Mouse (Mus musculus) myocyte (in vitro differentiated cells): Measurements from ENCODE around the gene Uqcrc1. TPM values are rescaled to one million over a fixed set of nuclear protein-coding genes. Genes with fewer than 3 reads are reported as not detected.

Experiments
- H3K27me3 ChIP-seq: one replicate; pipeline ENCODE4 v1.6.1; 2011; ENCODE audit not compliant: control insufficient read depth, insufficient read depth, insufficient read length
- H3K36me3 ChIP-seq: one replicate; pipeline ENCODE4 v1.6.1; 2011; ENCODE audit not compliant: control insufficient read depth, insufficient read depth
- H3K4me2 ChIP-seq: one replicate; pipeline ENCODE4 v1.6.1; 2011; ENCODE audit warnings: low read depth, control low read depth
- H3K4me3 ChIP-seq: one replicate; pipeline ENCODE4 v1.5.1; 2011; ENCODE audit warnings: mild to moderate bottlenecking, control low read depth, moderate library complexity
- H3K79me2 ChIP-seq: one replicate; pipeline ENCODE4 v1.6.1; 2011; ENCODE audit not compliant: control insufficient read depth, insufficient read depth
- H3ac ChIP-seq: one replicate; pipeline ENCODE4 v1.6.1; 2011; ENCODE audit not compliant: control insufficient read depth, insufficient read length
- CEBPB ChIP-seq: IDR thresholded peaks from 2 replicates; pipeline ENCODE4 v1.6.1; 2011; ENCODE audit warnings: mild to moderate bottlenecking, moderate library complexity; ENCODE audit not compliant: poor library complexity, insufficient read depth, severe bottlenecking
- E2F4 ChIP-seq: IDR thresholded peaks from one replicate; pipeline ENCODE4 v1.6.1; 2011; ENCODE audit warnings: mild to moderate bottlenecking, control low read depth, moderate library complexity; ENCODE audit not compliant: insufficient read depth
- MAX ChIP-seq: IDR thresholded peaks from one replicate; pipeline ENCODE4 v1.6.1; 2011; ENCODE audit warnings: low read depth, mild to moderate bottlenecking, control low read depth
- MYOD1 ChIP-seq, 3 experiments: IDR thresholded peaks; one replicate each; pipeline ENCODE4 v1.6.1; 2011; ENCODE audit warnings: control low read depth in 2 of 3, low read depth in 2 of 3, mild to moderate bottlenecking in 2 of 3, moderate library complexity in 1 of 3; ENCODE audit not compliant: insufficient read length in 2 of 3, control insufficient read depth in 1 of 3
- MYOG ChIP-seq, 3 experiments: IDR thresholded peaks; one replicate each; pipeline ENCODE4 v1.6.1; 2011; ENCODE audit warnings: control low read depth in 2 of 3, low read depth in 2 of 3, mild to moderate bottlenecking in 2 of 3; ENCODE audit not compliant: insufficient read length in 2 of 3, control insufficient read depth in 1 of 3, insufficient read depth in 1 of 3
- POLR2A ChIP-seq: IDR thresholded peaks from one replicate; pipeline ENCODE4 v1.6.1; 2011; ENCODE audit warnings: low read depth, mild to moderate bottlenecking, control low read depth, moderate library complexity; ENCODE audit not compliant: insufficient read length
- POLR2AphosphoS2 ChIP-seq: IDR thresholded peaks from one replicate; pipeline ENCODE4 v1.6.1; 2011; ENCODE audit warnings: low read depth, control low read depth; ENCODE audit not compliant: insufficient read length
- REST ChIP-seq: IDR thresholded peaks from one replicate; pipeline ENCODE4 v1.6.1; 2011; ENCODE audit warnings: mild to moderate bottlenecking, control low read depth, moderate library complexity; ENCODE audit not compliant: insufficient read depth, insufficient read length
- SRF ChIP-seq: IDR thresholded peaks from one replicate; pipeline ENCODE4 v1.6.1; 2011; ENCODE audit warnings: low read depth; ENCODE audit not compliant: control insufficient read depth, insufficient read length
- TCF12 ChIP-seq: IDR thresholded peaks from one replicate; pipeline ENCODE4 v1.6.1; 2011; ENCODE audit warnings: mild to moderate bottlenecking, control low read depth; ENCODE audit not compliant: poor library complexity, insufficient read depth, severe bottlenecking
- TCF3 ChIP-seq: IDR thresholded peaks from one replicate; pipeline ENCODE4 v1.6.1; 2011; ENCODE audit warnings: low read depth, control low read depth; ENCODE audit not compliant: insufficient read length
- USF1 ChIP-seq: IDR thresholded peaks from one replicate; pipeline ENCODE4 v1.6.1; 2011; ENCODE audit warnings: low read depth, mild to moderate bottlenecking, control low read depth, moderate library complexity
- polyA plus RNA-seq: library from polyadenylated mRNA; unstranded; fragments of >200 nt; fragmentation: generic; extraction: Trizol; gene quantifications from one replicate; pipeline ENCODE4 v1.2.1, GENCODE M21; 2012; ENCODE audit warnings: missing spikeins

Gene Uqcrc1
- polyA plus RNA-seq, 1 experiment, result 468 TPM

DNA sequence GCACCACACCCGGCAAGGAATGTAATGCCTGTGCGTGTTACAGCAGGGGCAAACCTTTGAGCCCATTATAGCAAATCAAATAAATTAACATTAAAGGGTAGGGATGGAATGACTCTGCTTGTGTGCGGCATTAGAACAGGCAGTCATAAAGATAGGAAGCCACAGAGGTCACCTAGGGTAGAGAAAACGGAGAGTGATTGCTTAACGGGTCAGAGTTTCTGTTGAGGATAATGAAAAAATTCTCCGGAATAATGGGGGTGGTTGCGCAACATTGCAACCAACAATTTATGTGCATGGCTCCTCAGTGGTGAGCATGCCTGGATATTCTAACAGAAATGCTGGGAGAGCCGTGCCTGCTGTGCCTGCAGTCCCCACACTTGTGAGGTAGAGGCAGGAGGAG, 10.5 kb upstream of the Uqcrc1 start:
- Histone ChIP-seq H3K4me2 (no peak overlapping the region), H3K79me2 (no peaks in the 10 kb centered on the region), H3ac (no peak overlapping the region), H3K4me3 (no peak overlapping the region), H3K27me3 (peaks cover 57% of the 10 kb centered on the region), H3K36me3 (no peaks in the 10 kb centered on the region)
- TF ChIP-seq CEBPB (peak; percentile 96), TCF3 (no peak)

DNA sequence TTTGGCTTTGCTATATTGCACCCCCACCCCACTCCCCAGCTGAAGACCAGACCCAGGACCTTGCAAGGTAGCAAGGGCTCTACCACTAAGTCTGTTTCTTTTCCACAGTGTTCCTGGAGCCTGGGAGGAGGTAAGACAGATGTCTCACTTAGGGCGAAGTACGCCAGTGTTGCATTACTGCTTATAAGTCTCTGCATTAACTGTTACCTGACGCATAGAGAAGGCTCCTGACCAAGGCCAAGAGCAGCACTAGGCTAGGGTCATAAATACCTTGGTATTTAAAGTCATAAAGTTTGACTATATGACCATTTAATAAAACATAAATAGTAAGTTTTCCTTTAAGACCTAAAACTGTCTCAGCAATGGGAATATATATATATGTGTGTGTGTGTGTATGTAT, 8.0 kb upstream of the Uqcrc1 start:
- no peak for TF ChIP-seq MAX
- TF ChIP-seq SRF, result no peak
- TF ChIP-seq USF1, result no peak
- no peak for TF ChIP-seq REST
- no peak for TF ChIP-seq POLR2A
- no peak for TF ChIP-seq CEBPB
- TF ChIP-seq E2F4, result no peak
- TF ChIP-seq TCF12, result no peak
- no peak for TF ChIP-seq MYOD1 (IDR thresholded peaks at IDR 0.05; ENCODE audit: control insufficient read depth in 1 of 3, insufficient read length in 2 of 3, low read depth in 2 of 3)
- TF ChIP-seq POLR2AphosphoS2, result no peak
- no peak for TF ChIP-seq TCF3
- TF ChIP-seq MYOG (IDR thresholded peaks at IDR 0.05; ENCODE audit: control insufficient read depth in 1 of 3, insufficient read depth in 1 of 3, insufficient read length in 2 of 3, low read depth in 2 of 3), result no peak

DNA sequence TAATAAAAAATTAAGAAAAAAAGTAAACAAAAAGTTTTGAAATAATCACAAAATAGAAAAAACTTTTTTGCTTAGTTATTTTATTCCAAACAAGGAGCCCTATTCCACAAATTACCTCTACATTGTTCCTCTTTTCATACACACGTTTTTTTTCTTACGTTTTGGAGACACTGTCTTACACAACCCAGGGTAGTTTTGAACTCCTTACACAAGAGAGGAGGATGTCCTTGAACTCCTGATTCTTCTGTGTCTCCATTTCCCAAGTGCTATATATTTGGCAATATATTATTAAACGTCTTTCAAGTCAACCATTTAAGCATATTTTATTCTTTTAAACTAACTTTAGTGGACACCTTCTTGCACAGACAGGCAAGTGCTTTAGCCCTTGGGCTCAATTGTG, 442 bp upstream of the Uqcrc1 start:
- Histone ChIP-seq H3K36me3 (peaks cover 22% of the 10 kb centered on the region), H3K4me3 (peak overlapping the region; percentile 89), H3K79me2 (peaks cover 38% of the 10 kb centered on the region), H3K27me3 (peaks cover 8% of the 10 kb centered on the region), H3ac (peak overlapping the region; percentile 55), H3K4me2 (peak overlapping the region; percentile 27)
- TF ChIP-seq E2F4, result no peak
- TF ChIP-seq REST, result no peak
- TF ChIP-seq POLR2AphosphoS2, result no peak
- TF ChIP-seq USF1, result no peak
- no peak for TF ChIP-seq TCF12
- no peak for TF ChIP-seq SRF
- TF ChIP-seq MYOG (IDR thresholded peaks at IDR 0.05; ENCODE audit: control insufficient read depth in 1 of 3, insufficient read depth in 1 of 3, insufficient read length in 2 of 3, low read depth in 2 of 3), result no peak
- TF ChIP-seq CEBPB, result no peak
- TF ChIP-seq POLR2A, result no peak
- no peak for TF ChIP-seq MYOD1 (IDR thresholded peaks at IDR 0.05; ENCODE audit: control insufficient read depth in 1 of 3, insufficient read length in 2 of 3, low read depth in 2 of 3)
- TF ChIP-seq MAX, result no peak
- TF ChIP-seq TCF3, result no peak

More for the DNA sequence above, 8.0 kb upstream of the Uqcrc1 start:
- H3K27me3 ChIP-seq, result peaks cover 35% of the 10 kb centered on the region
- H3ac ChIP-seq, result no peak overlapping the region
- H3K4me3 ChIP-seq, result no peak overlapping the region
- no peaks in the 10 kb centered on the region for H3K36me3 ChIP-seq
- H3K4me2 ChIP-seq, result no peak overlapping the region
- no peaks in the 10 kb centered on the region for H3K79me2 ChIP-seq

DNA sequence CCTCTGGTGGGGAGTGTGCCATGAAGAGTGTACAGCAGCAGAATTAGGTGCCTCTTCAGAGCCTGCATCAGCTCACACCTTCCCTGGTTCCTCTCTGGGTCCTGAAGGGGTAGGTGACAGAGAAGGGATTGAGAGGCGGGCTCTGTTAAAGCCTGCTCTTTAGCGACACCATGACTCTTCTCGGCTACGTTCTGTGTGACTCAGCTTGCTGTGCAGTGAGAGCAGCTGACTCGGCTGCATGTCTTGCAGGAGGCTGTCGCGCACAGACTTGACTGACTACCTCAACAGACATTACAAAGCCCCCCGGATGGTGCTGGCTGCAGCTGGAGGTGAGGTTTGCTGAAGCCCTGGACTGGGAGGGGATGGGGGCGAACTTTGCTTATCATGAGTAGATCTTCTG, 8.7 kb downstream of the Uqcrc1 start:
- H3K36me3 ChIP-seq, result peaks cover 40% of the 10 kb centered on the region
- TF ChIP-seq MYOG (IDR thresholded peaks at IDR 0.05; ENCODE audit: control insufficient read depth in 1 of 3, insufficient read depth in 1 of 3, insufficient read length in 2 of 3, low read depth in 2 of 3) (no peak), USF1 (no peak), MYOD1 (IDR thresholded peaks at IDR 0.05; ENCODE audit: control insufficient read depth in 1 of 3, insufficient read length in 2 of 3, low read depth in 2 of 3) (no peak)
- H3K27me3 ChIP-seq, result no peaks in the 10 kb centered on the region
- no peak overlapping the region for H3K4me2 ChIP-seq
- H3K4me3 ChIP-seq, result no peak overlapping the region
- peaks cover 11% of the 10 kb centered on the region for H3K79me2 ChIP-seq
- no peak overlapping the region for H3ac ChIP-seq

DNA sequence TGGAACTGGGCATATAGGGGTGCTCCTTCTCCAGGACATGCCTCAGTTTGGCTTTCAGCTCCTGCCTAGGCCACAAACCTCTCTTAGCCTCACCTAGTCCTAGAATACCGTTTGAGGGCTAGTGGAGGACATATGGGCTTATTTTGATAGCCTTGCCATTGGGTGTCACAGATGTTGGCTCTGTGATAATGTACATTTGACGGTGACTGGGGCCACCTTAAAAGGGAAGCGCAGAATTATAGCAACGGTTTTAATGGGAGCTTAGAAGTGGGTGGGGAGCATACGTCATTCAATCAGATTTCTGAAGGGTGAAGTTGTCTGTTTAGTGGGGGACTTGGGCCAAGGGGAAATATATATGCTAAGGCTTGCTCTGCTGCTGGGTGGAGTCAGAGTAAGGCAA, 9.2 kb downstream of the Uqcrc1 start:
- Histone ChIP-seq H3K36me3 (peaks cover 37% of the 10 kb centered on the region), H3K4me3 (no peak overlapping the region), H3K27me3 (no peaks in the 10 kb centered on the region), H3ac (no peak overlapping the region), H3K4me2 (no peak overlapping the region), H3K79me2 (peaks cover 8% of the 10 kb centered on the region)
- no peak for TF ChIP-seq TCF12
- TF ChIP-seq REST, result no peak
- TF ChIP-seq POLR2AphosphoS2, result no peak
- TF ChIP-seq E2F4, result no peak
- no peak for TF ChIP-seq POLR2A
- no peak for TF ChIP-seq CEBPB
- no peak for TF ChIP-seq TCF3
- TF ChIP-seq MAX, result no peak
- TF ChIP-seq USF1, result no peak
